Mouse (Mus musculus) forebrain, postnatal 0 days (tissue): Measurements from ENCODE around the gene Pip4p1. TPM values are rescaled to one million over a fixed set of nuclear protein-coding genes. Genes with fewer than 3 reads are reported as not detected.
"Not testable (repeated sequence)": the region's sequence is repeated elsewhere in the genome, so short reads cannot be mapped to it uniquely, and the experiment has no call there.

Experiments used
- ATAC-seq: fragments of 200-750 bp; cut with Nextera tagmentation; 2 replicates; pipeline ENCODE4 v1.8.0; 2017; ENCODE audit warnings: mild to moderate bottlenecking, moderate library complexity
- DNase-seq: peaks from one replicate; pipeline ENCODE4 v3.0.0-alpha.2; 2015
- H3K27ac ChIP-seq: fragments of 300-500 bp; sonication (generic); 2 replicates; pipeline ENCODE4 v1.5.1; 2014; ENCODE audit warnings: low read depth, mild to moderate bottlenecking, antibody characterized with exemption, low read length, moderate library complexity, mixed read lengths
- H3K27me3 ChIP-seq: fragments of 300-500 bp; sonication (generic); 2 replicates; pipeline ENCODE4 v1.6.1; 2014; ENCODE audit warnings: mild to moderate bottlenecking, low read length, mixed read lengths; ENCODE audit not compliant: insufficient read depth
- H3K36me3 ChIP-seq: fragments of 300-500 bp; sonication (generic); 2 replicates; pipeline ENCODE4 v1.6.1; 2014; ENCODE audit warnings: mild to moderate bottlenecking, moderate library complexity; ENCODE audit not compliant: insufficient read depth
- H3K4me1 ChIP-seq: fragments of 300-500 bp; sonication (generic); 2 replicates; pipeline ENCODE4 v1.6.1; 2014; ENCODE audit warnings: antibody characterized with exemption; ENCODE audit not compliant: insufficient read depth
- H3K4me2 ChIP-seq: fragments of 300-500 bp; sonication (generic); 2 replicates; pipeline ENCODE4 v1.6.1; 2014; ENCODE audit warnings: low read depth, mild to moderate bottlenecking, moderate library complexity
- H3K4me3 ChIP-seq: fragments of 300-500 bp; sonication (generic); 2 replicates; pipeline ENCODE4 v1.5.1; 2014; ENCODE audit warnings: low read depth, low read length, mixed read lengths
- H3K9ac ChIP-seq: fragments of 300-500 bp; sonication (generic); 2 replicates; pipeline ENCODE4 v1.6.1; 2014; ENCODE audit warnings: mild to moderate bottlenecking
- H3K9me3 ChIP-seq: fragments of 300-500 bp; sonication (generic); 2 replicates; pipeline ENCODE4 v1.6.1; 2016; ENCODE audit warnings: low read length
- CTCF ChIP-seq: sonication (generic); IDR thresholded peaks from 2 replicates; pipeline ENCODE4 v1.5.1; 2016; ENCODE audit warnings: antibody characterized with exemption, control low read depth, low read depth
- WGBS: fragments of 180-500 bp; shearing (Covaris S2); extraction: QIAGEN DNeasy Blood & Tissue Kit; methylation state at CpG from one replicate; pipeline ENCODE4 v1.1.7; 2014; 5-methylcytosine and 5-hydroxymethylcytosine counted together
- polyA plus RNA-seq: library from polyadenylated mRNA; unstranded; fragments of >200 nt; fragmentation: Nextera tagmentation; extraction: Ambion mirVana; gene quantifications from 2 replicates; pipeline ENCODE4 v1.2.1, GENCODE M21; 2015
- total RNA-seq: library from RNA; depleted of rRNA; stranded (reverse); fragments of >200 nt; gene quantifications from 2 replicates; pipeline ENCODE4 v1.2.3, GENCODE M21; 2014

Pip4p1 gene
- total and polyA plus RNA-seq, 2 experiments from 2014 or later = 54.8 to 103 TPM

DNA sequence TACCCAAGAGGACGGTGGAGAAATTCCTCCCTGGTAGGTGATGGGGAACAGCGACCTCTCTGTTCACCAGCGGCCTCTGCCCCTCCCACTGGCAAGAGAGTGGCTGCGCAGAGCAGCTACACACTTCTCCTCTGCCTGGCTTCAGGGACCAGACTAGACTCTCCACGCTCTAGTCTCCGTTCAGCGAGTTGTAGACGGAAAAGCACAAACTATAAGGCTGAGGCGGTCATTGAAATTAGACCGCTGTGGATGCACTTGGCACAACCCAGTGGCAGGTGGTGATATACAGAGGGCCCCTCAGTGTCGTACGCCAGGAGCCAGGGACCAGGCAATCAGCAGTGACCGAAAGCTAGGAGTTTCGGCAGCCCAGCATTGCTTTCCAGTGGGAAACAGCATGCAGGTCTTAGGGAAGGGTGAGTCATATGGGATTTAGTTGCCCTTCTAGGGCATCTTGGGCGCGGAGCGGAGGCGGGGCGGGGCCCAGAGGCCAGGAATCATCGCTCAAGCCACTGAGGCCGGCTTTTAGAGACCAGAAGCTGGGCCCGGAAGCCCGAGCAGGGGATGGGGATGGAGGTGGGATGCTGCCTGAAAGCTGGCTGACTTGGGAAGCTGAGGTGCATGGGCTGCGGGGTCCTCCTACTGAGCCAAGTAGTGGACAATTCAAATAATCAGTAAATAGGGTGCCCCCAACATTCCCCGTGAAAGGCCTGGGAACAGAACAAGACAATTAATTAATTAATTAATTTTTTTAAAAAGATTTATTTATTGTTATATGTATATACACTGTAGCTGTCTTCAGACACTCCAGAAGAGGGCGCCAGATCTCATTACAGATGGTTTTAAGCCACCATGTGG, 26.5 kb downstream of the Pip4p1 start:
- Histone ChIP-seq H3K27ac (no peak overlapping the region), H3K27me3 (no peaks in the 10 kb centered on the region), H3K9me3 (no peaks in the 10 kb centered on the region), H3K4me2 (peak overlapping the region; percentile 55), H3K4me1 (no peaks in the 10 kb centered on the region), H3K4me3 (peak overlapping the region; percentile 32), H3K36me3 (no peaks in the 10 kb centered on the region), H3K9ac (peak overlapping the region; percentile 26)
- 4% methylated on average over 26 of the region's 26 CpGs for WGBS
- peak; percentile 57 for TF ChIP-seq CTCF
- DNase-seq = peak; percentile 68
- ATAC-seq = peak; percentile 88

DNA sequence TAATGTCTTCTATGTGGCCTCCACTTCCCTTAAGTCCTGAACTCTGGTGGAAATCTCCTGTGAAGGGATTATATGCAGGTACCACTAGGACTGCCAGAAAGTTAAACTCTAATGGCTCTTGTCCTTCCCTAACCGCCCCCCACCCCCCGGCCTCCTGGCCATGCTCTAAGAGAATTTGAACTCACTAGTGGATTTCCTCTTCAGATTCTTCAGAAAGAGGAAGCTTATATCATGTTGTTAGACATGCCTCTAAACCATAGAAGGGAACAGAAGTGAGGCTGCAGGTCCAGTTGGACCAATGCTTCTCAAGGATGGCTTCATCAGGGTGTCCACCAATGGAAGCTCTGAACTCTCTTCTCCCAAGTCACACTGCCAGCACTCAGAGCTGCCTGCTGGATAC, 32.7 kb downstream of the Pip4p1 start:
- DNase-seq, H3K27ac ChIP-seq, ATAC-seq, H3K4me3 ChIP-seq, H3K36me3 ChIP-seq, H3K4me1 ChIP-seq, H3K9ac ChIP-seq, H3K9me3 ChIP-seq, H3K4me2 ChIP-seq, H3K27me3 ChIP-seq: not testable (repeated sequence)
- WGBS = 93% methylated on average over 2 of the region's 2 CpGs

DNA sequence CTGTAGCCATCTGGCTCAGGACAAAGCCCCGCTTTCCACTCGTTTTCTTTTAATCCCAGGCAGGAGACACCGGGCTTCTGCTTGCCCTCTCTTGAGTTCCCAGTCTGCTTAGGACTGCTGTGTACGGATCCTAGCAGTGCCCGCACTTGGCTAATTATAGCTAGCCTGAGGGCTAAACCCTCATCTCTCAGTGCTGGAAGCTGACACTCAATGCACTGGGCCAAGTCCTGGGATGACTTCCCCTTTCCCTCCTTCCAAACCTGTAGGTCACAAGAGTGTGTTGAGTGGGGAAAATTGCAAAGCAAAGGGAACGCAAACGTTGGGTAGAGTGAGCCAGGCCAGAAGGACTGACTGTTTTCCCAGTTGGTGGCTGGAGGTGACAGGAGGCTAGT, 33.3 kb downstream of the Pip4p1 start, which contains the start of gene Klhl33:
Klhl33 (minus strand) TSS at position 134 of the 392 bp plus-strand sequence.
- ATAC-seq = no peak

DNA sequence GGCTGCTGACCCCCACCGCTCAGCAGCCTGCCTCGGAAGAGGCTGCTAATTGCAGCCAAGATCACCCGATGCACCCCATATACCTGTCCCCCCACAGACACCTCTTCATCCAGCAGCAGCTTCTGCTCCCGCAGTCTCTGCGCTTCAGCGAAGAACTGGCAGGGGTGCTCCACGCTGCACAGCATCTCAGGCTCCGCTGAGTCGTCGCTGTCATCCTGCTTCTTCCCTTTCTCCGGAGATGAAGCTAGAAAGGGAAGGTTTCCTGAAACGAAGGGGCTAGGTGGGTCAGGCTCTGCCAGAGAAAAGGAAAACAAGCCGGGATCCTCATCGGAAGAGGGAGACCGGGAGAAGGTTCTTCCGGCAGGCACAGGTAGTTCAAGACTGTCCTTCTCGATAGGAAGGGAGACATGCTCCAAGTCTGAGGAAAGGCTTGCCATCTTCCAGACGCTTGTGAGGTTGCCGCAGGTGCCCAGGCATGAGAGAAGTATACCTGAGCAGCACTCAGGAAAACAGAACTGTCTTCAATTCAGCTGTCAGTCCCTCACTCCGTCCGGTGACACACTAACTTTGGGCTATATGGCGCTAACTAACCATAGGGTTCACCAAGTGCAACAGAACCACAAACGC, 33.8 kb downstream of the Pip4p1 start:
- Histone ChIP-seq H3K27ac (peak overlapping the region; percentile 15; the same call in 1 of the 2 replicates), H3K9ac (peak overlapping the region; percentile 56), H3K27me3 (no peaks in the 10 kb centered on the region), H3K36me3 (no peaks in the 10 kb centered on the region), H3K4me1 (no peaks in the 10 kb centered on the region; the same call in 1 of the 2 replicates), H3K9me3 (no peaks in the 10 kb centered on the region), H3K4me3 (peak overlapping the region; percentile 45), H3K4me2 (peak overlapping the region; percentile 83)
- no peak for TF ChIP-seq CTCF
- WGBS = 14% methylated on average over 23 of the region's 23 CpGs
- peak; percentile 58 for DNase-seq
- ATAC-seq = peak; percentile 83

More for the DNA sequence above, 33.3 kb downstream of the Pip4p1 start, which contains the start of gene Klhl33:
- peak within 1 kb of the TSS; percentile 56 for H3K9ac ChIP-seq
- H3K27ac ChIP-seq = peak within 1 kb of the TSS; percentile 15; the same call in 1 of the 2 replicates
- TF ChIP-seq CTCF = no peak
- H3K4me1 ChIP-seq = no peaks in the 10 kb centered on the region; the same call in 1 of the 2 replicates
- H3K9me3 ChIP-seq = no peaks in the 10 kb centered on the region
- WGBS = 27% methylated on average over 7 of the region's 7 CpGs
- H3K27me3 ChIP-seq = no peaks in the 10 kb centered on the region
- no peaks in the 10 kb centered on the region for H3K36me3 ChIP-seq
- peak within 1 kb of the TSS; percentile 45 for H3K4me3 ChIP-seq
- H3K4me2 ChIP-seq = peak within 1 kb of the TSS; percentile 83
- no peak for DNase-seq

DNA sequence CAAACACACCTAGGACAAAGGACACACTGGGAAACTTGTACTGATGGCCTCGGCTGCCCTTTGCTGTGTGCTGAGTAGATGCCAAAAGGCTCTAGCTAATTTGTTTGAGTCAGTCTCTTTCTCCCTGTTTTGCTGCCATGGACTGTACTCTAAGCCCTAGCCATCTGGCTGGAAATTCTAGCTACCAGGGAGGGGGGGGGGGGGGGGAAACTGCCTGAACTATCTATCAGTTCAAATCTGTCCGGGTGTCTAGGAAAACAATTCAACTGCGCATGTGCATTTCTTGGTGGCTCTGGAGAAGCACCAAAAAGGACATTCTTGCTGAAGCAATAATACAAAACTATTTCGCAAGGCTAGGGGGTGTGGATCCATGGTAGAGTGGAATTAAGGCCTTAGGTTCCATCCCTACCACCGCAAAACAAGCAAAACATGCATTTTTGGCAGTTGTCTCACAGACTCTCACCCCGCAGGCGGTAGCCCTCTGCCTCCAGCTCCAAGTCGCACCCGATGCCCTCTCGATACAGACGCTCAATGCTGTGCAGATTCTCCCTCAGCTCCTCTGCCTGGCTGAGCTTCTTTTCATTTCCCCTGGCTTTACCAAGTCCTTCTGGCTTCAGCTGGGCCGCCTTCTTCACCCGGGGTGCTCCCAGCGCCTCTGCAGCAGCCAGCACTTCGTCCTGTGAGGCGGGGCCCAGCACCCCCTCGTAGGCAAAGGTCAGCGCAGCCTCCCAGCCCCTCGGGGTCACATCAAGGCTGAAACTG, 34.5 kb downstream of the Pip4p1 start:
- no peak for TF ChIP-seq CTCF
- H3K9me3 ChIP-seq = no peaks in the 10 kb centered on the region
- no peaks in the 10 kb centered on the region for H3K36me3 ChIP-seq
- no peaks in the 10 kb centered on the region for H3K27me3 ChIP-seq
- peak overlapping the region; percentile 45 for H3K4me3 ChIP-seq
- H3K4me1 ChIP-seq = no peaks in the 10 kb centered on the region; the same call in 1 of the 2 replicates
- DNase-seq (peak; percentile 18), ATAC-seq (peak; percentile 42)
- H3K9ac ChIP-seq = peak overlapping the region; percentile 56
- WGBS = 12% methylated on average over 19 of the region's 19 CpGs
- H3K4me2 ChIP-seq = peak overlapping the region; percentile 83
- peak overlapping the region; percentile 15; the same call in 1 of the 2 replicates for H3K27ac ChIP-seq

DNA sequence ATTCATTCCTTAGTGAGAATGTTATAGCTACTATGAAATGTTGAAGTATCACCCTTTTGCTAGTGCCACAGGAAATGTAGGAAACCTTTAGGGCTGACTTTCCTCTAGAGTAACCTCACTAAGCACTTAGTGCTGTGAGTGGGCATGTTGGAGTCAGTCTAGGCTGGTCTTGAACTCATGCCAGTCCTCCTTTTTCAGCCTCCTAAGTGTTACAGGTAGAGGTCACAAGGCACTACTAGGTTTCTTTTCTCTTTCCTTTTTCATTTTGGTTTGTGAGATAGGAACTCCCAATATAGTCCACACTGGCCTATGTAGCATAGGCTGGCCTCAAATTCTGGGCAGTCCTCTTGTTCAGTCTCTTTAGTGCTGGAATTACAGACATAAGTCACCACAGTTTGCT, 35.2 kb downstream of the Pip4p1 start:
- no peak for DNase-seq
- no peaks in the 10 kb centered on the region for H3K36me3 ChIP-seq
- TF ChIP-seq CTCF = no peak
- no peak overlapping the region for H3K9ac ChIP-seq
- ATAC-seq = no peak
- H3K9me3 ChIP-seq = no peaks in the 10 kb centered on the region
- no peaks in the 10 kb centered on the region for H3K27me3 ChIP-seq
- H3K4me1 ChIP-seq = no peaks in the 10 kb centered on the region; the same call in 1 of the 2 replicates
- no peak overlapping the region for H3K27ac ChIP-seq
- H3K4me3 ChIP-seq = no peak overlapping the region
- H3K4me2 ChIP-seq = no peak overlapping the region
